Mouse (Mus musculus): ENCODE measurements around the gene Ttyh2.

- TF ChIP-seq CTCF (IDR thresholded peaks at IDR 0.05; ENCODE audit: low read depth, low read length) (no peak), GATA1 (IDR thresholded peaks at IDR 0.05; ENCODE audit: borderline replicate concordance, low read length) (no peak), POLR2AphosphoS5 (IDR thresholded peaks at IDR 0.05; ENCODE audit: insufficient replicate concordance, low read depth, low read length) (no peak)
Measured at GRCm38 (mm10) chr11:114662161-114662560, 13.1 kb upstream of the Ttyh2 start.
